Mouse (Mus musculus): Measurements from ENCODE around the gene Ghrhr.

GRCm38 (mm10) chr6:55418746-55419410 lies 42.8 kb downstream of the Ghrhr start:
- TF ChIP-seq POLR2A (IDR thresholded peaks at IDR 0.05; ENCODE audit: insufficient read depth, low read depth, low read length) (no peak), CTCF (IDR thresholded peaks at IDR 0.05) (no peak), EP300 (IDR thresholded peaks at IDR 0.05; ENCODE audit: insufficient read depth, low read depth, low read length) (no peak)
